Mouse (Mus musculus) liver, adult (tissue): ENCODE data around the gene Aspscr1.

Experiments
- GATA4 ChIP-seq: IDR thresholded peaks from 2 replicates; pipeline ENCODE4 v1.6.1; 2014; ENCODE audit warnings: mild to moderate bottlenecking, low read length; ENCODE audit not compliant: insufficient replicate concordance

Aspscr1 gene

DNA sequence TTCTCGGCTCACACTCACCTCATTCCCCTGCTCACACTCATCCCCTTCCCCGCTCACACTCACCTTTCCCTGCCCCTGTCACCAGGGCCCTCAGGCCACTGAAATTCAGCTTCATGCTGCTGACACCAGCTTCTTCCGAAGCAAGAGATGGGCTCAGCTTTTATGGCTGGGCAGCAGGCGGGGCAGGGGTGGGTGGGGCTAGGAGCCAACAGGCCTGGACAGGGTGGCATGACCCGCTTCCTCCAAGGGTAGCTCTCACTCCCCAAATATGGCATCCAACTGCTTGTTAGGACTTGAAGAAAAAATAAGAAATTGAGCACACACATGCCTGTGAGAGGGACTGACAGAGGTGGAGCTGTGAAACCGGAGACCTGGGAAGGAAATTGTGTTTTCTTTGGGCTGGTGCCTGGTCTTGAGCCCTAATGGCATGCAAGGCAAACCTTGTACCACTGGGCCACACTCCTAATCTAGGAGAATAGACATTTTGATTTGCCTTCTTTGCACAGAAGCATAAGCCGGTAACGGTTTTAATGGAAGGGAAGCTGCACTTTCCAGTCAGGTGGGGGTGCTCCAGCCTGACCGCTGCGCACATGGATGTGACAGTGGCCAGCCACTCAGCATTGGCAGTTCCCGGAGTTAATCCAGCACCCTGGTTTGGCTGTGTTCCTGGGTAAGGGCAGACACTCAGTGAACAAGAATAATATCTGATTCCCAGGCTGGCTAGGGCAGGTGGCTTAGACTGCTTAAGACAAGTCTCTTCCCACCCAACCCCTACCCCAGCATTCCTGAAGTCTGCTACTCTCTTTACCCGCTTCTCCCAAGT lies 59.3 kb downstream of the Aspscr1 start, which contains the start of gene Cbr2:
Cbr2 (minus strand) TSS at position 257 of the 823 bp plus-strand sequence.
- no peak for TF ChIP-seq GATA4

GRCm38 (mm10) chr11:120733521-120733920 lies 60.7 kb downstream of the Aspscr1 start:
- no peak for TF ChIP-seq GATA4

DNA sequence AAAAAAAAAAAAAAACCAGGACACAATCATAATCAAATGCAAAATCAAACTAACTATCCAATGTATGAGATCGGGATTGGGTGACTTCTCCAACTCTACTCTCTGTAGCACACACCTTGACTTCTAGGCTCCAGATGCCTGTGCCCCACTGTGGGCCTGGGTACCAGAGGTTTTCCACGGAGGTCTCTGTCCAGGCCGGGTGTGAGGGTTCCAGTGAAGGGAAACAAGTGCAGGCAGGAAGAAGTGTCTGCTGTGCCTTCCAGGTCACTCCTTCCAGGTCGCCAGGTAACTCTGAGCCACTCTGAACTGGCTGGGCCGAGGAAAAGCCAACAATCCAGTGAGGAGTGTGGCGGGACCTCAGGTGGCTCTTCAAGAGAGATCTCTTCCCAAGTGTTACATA lies 63.7 kb downstream of the Aspscr1 start:
- TF ChIP-seq GATA4, result no peak

- TF ChIP-seq GATA4, result no peak
Observed at GRCm38 (mm10) chr11:120740981-120741380, 68.2 kb downstream of the Aspscr1 start.

DNA sequence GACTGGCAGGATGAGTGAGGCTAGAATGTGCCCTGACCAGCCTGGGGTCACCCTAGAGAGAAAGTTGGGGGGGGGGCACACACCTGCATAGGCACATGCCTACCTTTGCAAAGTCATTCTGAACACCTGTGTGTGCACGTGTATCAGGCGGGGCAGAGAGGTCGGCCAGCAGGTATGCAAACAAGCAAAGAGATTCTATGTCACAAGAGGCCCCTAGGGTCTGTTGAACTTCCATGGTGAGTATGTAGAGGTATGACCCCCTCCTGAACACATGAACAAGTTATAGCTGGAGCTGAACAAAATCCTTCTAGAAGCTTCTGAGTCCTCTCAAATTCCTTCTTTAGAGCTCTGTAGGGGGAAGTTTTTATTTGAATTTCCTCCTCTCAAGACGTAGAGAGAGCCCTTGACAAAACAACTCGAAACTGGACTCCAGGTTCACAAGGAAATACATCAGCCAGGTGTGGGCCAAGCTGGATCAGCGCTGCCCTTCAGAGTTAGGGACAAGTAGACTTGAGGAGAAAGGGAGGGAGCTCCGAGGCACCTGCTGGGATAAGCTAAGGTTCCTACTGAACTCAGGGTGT lies 71.4 kb downstream of the Aspscr1 start:
- TF ChIP-seq GATA4, result no peak

DNA sequence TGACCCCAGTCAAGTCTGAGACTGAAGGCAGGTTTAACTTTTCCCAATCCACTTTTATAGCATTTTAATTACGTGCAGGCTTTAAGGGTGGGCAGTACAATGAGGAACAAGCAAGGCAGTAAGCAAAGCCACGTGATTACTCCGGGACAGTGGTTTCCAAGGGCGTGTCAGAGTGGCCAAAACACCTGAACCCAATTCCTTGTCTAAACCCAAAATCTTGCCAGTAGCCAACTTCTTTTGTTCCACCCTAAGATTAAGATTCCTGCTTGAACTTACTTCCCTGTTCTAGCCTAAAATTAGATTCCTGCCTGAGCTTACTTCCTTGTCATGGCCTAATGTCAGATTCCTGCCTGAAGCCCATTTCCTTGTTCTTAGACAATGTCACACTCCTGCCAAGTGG lies 75.2 kb downstream of the Aspscr1 start:
- TF ChIP-seq GATA4, result no peak

DNA sequence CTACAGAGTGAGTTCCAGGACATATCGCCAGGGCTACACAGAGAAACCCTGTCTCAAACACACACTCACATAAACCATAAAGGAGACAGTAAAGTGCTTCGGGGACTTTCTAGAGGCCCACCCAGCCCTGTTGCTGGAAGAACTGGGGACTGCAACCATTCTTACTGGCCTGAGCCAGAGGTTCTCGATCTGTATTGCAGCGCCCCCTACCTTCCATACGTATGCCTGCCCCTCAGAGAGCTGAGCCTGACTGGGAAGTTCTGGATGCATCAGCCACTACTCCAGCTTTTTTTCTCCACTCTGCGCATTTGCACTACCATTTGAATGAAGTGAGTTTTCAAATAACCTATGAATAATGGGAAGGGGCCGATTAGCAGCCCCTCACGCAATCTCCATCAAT lies 76.7 kb downstream of the Aspscr1 start:
- TF ChIP-seq GATA4, result no peak

- TF ChIP-seq GATA4, result no peak
Observed at GRCm38 (mm10) chr11:120751606-120752005, 78.8 kb downstream of the Aspscr1 start.
